Mouse (Mus musculus): Measurements from ENCODE around the gene Nme1. TPM values are rescaled to one million over a fixed set of nuclear protein-coding genes. Genes with fewer than 3 reads are reported as not detected.

The Nme1 gene
- total and polyA plus RNA-seq, 2 experiments from 2014 or later, result 46.2 to 383 TPM

DNA sequence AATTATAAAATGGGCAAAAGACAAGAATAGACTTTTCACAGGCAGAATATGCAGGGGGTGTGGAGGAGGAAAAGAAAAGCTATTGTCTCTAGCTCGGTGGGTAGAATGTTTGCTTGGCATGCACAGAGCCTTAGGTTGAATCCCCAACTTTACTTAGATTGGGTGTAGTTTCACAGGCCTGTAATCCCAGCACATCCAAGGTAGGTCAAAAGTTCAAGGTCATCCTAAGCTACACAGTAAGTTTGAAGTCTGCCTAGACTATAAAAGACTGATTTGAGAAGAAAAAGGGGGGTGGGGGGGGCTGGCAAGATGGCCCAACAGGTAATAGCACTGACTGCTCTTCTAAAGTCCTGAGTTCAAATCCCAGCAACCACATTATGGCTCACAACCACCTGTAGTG is 1.5 kb upstream of the Nme1 start:
- TF ChIP-seq CTCF (IDR thresholded peaks at IDR 0.05), result no peak
- Histone ChIP-seq H3K27ac (ENCODE audit: low read depth, low read length) (no peak overlapping the region), H3K4me3 (ENCODE audit: low read depth, low read length) (no peak overlapping the region), H3K27me3 (ENCODE audit: insufficient read depth, low read length) (no peaks in the 10 kb centered on the region), H3K4me2 (ENCODE audit: low read depth, low read length, poor library complexity, severe bottlenecking) (no peak overlapping the region), H3K4me1 (ENCODE audit: insufficient read depth, low read length) (no peaks in the 10 kb centered on the region), H3K9ac (replicated peaks; ENCODE audit: low read length, poor library complexity, severe bottlenecking) (no peak overlapping the region), H3K9me3 (ENCODE audit: low read length) (no peaks in the 10 kb centered on the region), H3K36me3 (ENCODE audit: insufficient read depth, low read length) (peaks cover 3% of the 10 kb centered on the region; the same call in 1 of the 2 replicates)
- ATAC-seq (ENCODE audit: low FRiP score), result no peak
- no peak for DNase-seq (ENCODE audit: low spot score)
- WGBS, result 59% methylated on average over 1 of the region's 1 CpGs

DNA sequence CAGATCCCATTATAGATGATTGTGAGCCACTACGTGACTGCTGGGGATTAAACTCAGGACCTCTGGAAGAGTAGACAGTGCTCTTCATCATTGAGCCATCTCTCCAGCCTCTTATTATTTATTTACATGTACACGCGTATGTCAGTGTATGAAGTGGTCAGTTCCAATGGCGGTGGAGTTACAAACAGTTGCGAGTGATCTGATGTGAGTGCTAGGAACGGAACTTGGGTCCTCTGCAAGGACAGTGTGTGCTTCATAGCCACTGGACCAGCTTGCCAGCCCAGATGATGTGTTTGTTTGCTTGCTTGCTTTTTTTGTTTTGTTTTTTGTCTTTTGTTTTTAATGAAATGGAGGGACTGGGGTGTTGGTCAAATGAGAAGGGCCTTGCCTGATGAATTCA is 850 bp upstream of the Nme1 start:
- no peaks in the 10 kb centered on the region for H3K27me3 ChIP-seq (ENCODE audit: insufficient read depth, low read length)
- peaks cover 8% of the 10 kb centered on the region; the same call in 1 of the 2 replicates for H3K36me3 ChIP-seq (ENCODE audit: insufficient read depth, low read length)
- no peak overlapping the region for H3K9ac ChIP-seq (replicated peaks; ENCODE audit: low read length, poor library complexity, severe bottlenecking)
- no peak overlapping the region for H3K4me3 ChIP-seq (ENCODE audit: low read depth, low read length)
- TF ChIP-seq CTCF (IDR thresholded peaks at IDR 0.05), result no peak
- 90% methylated on average over 6 of the region's 6 CpGs for WGBS
- no peak for ATAC-seq (ENCODE audit: low FRiP score)
- no peaks in the 10 kb centered on the region for H3K4me1 ChIP-seq (ENCODE audit: insufficient read depth, low read length)
- no peak overlapping the region for H3K4me2 ChIP-seq (ENCODE audit: low read depth, low read length, poor library complexity, severe bottlenecking)
- H3K27ac ChIP-seq (ENCODE audit: low read depth, low read length), result no peak overlapping the region
- no peak for DNase-seq (ENCODE audit: low spot score)
- H3K9me3 ChIP-seq (ENCODE audit: low read length), result no peaks in the 10 kb centered on the region

DNA sequence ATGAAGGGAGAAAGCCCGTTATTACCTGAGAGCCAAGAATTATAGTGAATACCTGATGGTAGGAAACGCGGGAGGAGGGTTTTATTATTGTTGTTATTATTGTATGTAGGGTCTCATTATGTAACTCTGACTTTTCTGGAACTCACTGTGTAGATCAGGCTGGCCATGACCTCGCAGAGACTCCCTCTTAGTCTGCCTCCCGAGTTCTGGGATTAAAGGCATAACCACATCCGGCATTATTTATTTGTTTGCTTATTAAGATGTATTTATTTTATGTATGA is 467 bp upstream of the Nme1 start:
- TF ChIP-seq CTCF (IDR thresholded peaks at IDR 0.05), result no peak
- Histone ChIP-seq H3K4me1 (ENCODE audit: insufficient read depth, low read length) (no peaks in the 10 kb centered on the region), H3K9ac (replicated peaks; ENCODE audit: low read length, poor library complexity, severe bottlenecking) (no peak overlapping the region), H3K4me2 (ENCODE audit: low read depth, low read length, poor library complexity, severe bottlenecking) (peak overlapping the region; percentile 36), H3K9me3 (ENCODE audit: low read length) (no peaks in the 10 kb centered on the region), H3K36me3 (ENCODE audit: insufficient read depth, low read length) (peaks cover 11% of the 10 kb centered on the region; the same call in 1 of the 2 replicates), H3K27me3 (ENCODE audit: insufficient read depth, low read length) (no peaks in the 10 kb centered on the region), H3K27ac (ENCODE audit: low read depth, low read length) (peak overlapping the region; percentile 67), H3K4me3 (ENCODE audit: low read depth, low read length) (no peak overlapping the region; the same call in 1 of the 2 replicates)
- no peak for DNase-seq (ENCODE audit: low spot score)
- ATAC-seq (ENCODE audit: low FRiP score), result 0 out of 2 replicates have a peak, but pooled peaks have one; percentile 2
- WGBS, result 40% methylated on average over 6 of the region's 6 CpGs

DNA sequence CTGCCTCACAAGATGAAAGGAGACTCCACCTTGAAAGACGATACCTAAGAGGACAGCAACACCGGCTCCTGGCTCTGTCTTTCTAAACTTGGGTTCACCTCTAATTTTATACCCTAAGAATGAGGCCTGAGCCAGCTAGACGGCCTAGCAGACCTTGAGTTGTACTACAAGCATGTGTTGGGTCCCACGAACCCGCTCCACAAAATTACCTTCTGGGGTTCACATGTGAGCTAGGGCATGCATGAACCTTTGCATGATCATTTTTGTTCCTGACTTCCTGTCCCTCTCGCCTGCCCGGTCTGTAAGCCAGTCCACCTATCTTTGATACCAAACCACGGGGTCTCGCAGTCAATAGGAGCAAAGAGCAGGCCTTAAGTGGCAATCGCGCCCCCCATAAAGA is 940 bp downstream of the Nme1 start:
- H3K4me3 ChIP-seq (ENCODE audit: low read depth, low read length), result peak overlapping the region; percentile 57

DNA sequence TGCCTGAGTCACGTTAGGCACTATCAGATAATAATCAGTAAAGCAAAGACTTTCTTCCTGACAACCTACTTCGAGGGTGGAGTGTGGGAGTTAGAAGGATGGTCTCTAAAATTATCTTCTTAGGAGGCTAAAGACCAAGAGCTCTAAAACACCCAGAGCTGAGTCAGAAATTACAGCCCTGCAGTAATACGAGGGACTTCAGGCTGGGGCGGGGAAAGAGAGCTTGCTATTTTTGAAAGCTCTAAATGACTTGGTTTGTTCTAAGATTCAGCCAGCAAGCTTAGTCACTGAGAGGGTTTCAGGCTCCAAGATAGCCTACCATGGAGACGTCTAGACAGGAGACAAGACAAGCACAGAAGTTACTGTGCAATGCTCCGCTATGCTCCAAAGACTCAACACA is 2.9 kb downstream of the Nme1 start:
- H3K4me1 ChIP-seq (ENCODE audit: insufficient read depth, low read length), result no peaks in the 10 kb centered on the region
- no peaks in the 10 kb centered on the region for H3K9me3 ChIP-seq (ENCODE audit: low read length)
- no peaks in the 10 kb centered on the region for H3K27me3 ChIP-seq (ENCODE audit: insufficient read depth, low read length)
- DNase-seq (ENCODE audit: low spot score) (no peak), ATAC-seq (ENCODE audit: low FRiP score) (no peak)
- no peak for TF ChIP-seq CTCF (IDR thresholded peaks at IDR 0.05)
- H3K27ac ChIP-seq (ENCODE audit: low read depth, low read length), result no peak overlapping the region
- H3K36me3 ChIP-seq (ENCODE audit: insufficient read depth, low read length), result peaks cover 31% of the 10 kb centered on the region
- H3K4me2 ChIP-seq (ENCODE audit: low read depth, low read length, poor library complexity, severe bottlenecking), result no peak overlapping the region
- no peak overlapping the region for H3K4me3 ChIP-seq (ENCODE audit: low read depth, low read length)
- 98% methylated on average over 6 of the region's 6 CpGs for WGBS
- no peak overlapping the region for H3K9ac ChIP-seq (replicated peaks; ENCODE audit: low read length, poor library complexity, severe bottlenecking)

More for the DNA sequence above, 940 bp downstream of the Nme1 start:
- H3K4me2 ChIP-seq (ENCODE audit: low read depth, low read length, poor library complexity, severe bottlenecking), result peak overlapping the region; percentile 68
- 4% methylated on average over 11 of the region's 11 CpGs for WGBS
- H3K4me1 ChIP-seq (ENCODE audit: insufficient read depth, low read length), result no peaks in the 10 kb centered on the region
- H3K36me3 ChIP-seq (ENCODE audit: insufficient read depth, low read length), result peaks cover 23% of the 10 kb centered on the region
- DNase-seq (ENCODE audit: low spot score), result peak; percentile 10
- TF ChIP-seq CTCF (IDR thresholded peaks at IDR 0.05), result no peak
- no peak for ATAC-seq (ENCODE audit: low FRiP score)
- peak overlapping the region; percentile 78 for H3K27ac ChIP-seq (ENCODE audit: low read depth, low read length)
- H3K9ac ChIP-seq (replicated peaks; ENCODE audit: low read length, poor library complexity, severe bottlenecking), result peak overlapping the region; percentile 70
- H3K9me3 ChIP-seq (ENCODE audit: low read length), result no peaks in the 10 kb centered on the region
- no peaks in the 10 kb centered on the region for H3K27me3 ChIP-seq (ENCODE audit: insufficient read depth, low read length)

DNA sequence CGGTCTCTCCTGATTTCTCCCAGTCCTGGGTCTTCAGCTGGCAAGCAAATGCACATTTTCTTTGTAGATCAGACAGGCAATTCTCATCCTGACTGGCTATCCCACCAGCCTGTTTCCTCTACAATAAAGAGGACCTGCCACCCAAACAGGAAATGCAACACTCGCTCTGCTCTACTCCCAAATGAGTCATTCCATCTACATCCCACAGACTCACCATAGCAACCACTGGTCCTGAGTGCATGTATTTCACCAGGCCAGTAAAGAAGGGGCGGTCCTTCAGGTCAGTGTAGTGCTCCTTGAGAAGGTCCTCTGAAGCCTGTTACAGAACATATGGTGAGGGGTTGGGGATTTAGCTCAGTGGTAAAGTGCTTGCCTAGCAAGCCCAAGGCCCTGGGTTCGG is 5.3 kb downstream of the Nme1 start:
- Histone ChIP-seq H3K9ac (replicated peaks; ENCODE audit: low read length, poor library complexity, severe bottlenecking) (no peak overlapping the region), H3K27me3 (ENCODE audit: insufficient read depth, low read length) (no peaks in the 10 kb centered on the region), H3K36me3 (ENCODE audit: insufficient read depth, low read length) (peaks cover 43% of the 10 kb centered on the region), H3K4me3 (ENCODE audit: low read depth, low read length) (no peak overlapping the region), H3K27ac (ENCODE audit: low read depth, low read length) (no peak overlapping the region), H3K4me2 (ENCODE audit: low read depth, low read length, poor library complexity, severe bottlenecking) (no peak overlapping the region), H3K4me1 (ENCODE audit: insufficient read depth, low read length) (no peaks in the 10 kb centered on the region), H3K9me3 (ENCODE audit: low read length) (no peaks in the 10 kb centered on the region)
- no peak for ATAC-seq (ENCODE audit: low FRiP score)
- WGBS, result 74% methylated on average over 4 of the region's 4 CpGs
- no peak for DNase-seq (ENCODE audit: low spot score)
- TF ChIP-seq CTCF (IDR thresholded peaks at IDR 0.05), result no peak

Measured in midbrain, postnatal 0 days (tissue).